Mouse (Mus musculus): ENCODE data around the gene Usp39. TPM values are rescaled to one million over a fixed set of nuclear protein-coding genes. Genes with fewer than 3 reads are reported as not detected.
A peak's percentile ranks its signal among the peaks of the same experiment; 100 is the strongest.

Usp39 gene
- polyA plus RNA-seq, 1 experiment from 2014 or later: 36.7 TPM

DNA sequence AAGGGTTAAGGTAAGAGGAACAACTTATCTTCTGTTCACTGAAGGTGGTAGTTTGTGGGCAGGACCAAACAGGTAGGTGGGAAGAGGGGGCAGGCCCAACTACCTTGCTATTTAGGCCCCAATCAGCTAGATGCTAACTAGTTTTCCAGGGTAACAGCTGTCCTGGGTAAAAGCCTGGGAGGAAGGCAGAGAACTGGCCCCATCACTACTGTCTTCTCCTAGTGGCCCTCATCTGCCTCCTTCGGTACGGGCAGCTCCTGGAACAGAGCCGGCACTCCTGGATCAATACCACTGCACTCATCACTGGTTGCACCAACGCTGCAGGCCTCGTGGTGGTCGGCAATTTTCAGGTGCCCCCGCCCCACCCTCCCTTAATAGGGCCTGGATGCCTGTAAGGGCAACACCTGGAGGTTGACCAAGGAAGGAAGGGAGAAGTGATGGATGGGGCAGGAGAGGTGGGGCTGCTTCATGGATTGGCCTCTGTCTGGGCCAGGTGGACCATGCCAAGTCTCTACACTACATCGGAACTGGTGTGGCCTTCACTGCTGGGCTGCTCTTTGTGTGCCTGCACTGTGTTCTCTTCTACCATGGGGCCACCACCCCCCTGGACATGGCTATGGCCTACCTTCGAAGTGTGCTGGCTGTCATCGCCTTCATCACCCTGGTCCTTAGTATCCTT, 13.2 kb upstream of the Usp39 start:
- H3K36me3 ChIP-seq: peaks cover 30% of the 10 kb centered on the region; the same call in 1 of the 2 replicates
- no peak overlapping the region for H3K27ac ChIP-seq (replicated peaks)
- H3K9ac ChIP-seq (replicated peaks): no peak overlapping the region
- peaks cover 67% of the 10 kb centered on the region for H3K4me1 ChIP-seq
- no peaks in the 10 kb centered on the region for H3K9me3 ChIP-seq (replicated peaks)
- H3K4me2 ChIP-seq: no peak overlapping the region
- H3K27me3 ChIP-seq (replicated peaks): no peaks in the 10 kb centered on the region
- no peak overlapping the region for H3K4me3 ChIP-seq (replicated peaks)
- WGBS: 88% methylated on average over 10 of the region's 10 CpGs
- ATAC-seq (ENCODE audit: low FRiP score): no peak

DNA sequence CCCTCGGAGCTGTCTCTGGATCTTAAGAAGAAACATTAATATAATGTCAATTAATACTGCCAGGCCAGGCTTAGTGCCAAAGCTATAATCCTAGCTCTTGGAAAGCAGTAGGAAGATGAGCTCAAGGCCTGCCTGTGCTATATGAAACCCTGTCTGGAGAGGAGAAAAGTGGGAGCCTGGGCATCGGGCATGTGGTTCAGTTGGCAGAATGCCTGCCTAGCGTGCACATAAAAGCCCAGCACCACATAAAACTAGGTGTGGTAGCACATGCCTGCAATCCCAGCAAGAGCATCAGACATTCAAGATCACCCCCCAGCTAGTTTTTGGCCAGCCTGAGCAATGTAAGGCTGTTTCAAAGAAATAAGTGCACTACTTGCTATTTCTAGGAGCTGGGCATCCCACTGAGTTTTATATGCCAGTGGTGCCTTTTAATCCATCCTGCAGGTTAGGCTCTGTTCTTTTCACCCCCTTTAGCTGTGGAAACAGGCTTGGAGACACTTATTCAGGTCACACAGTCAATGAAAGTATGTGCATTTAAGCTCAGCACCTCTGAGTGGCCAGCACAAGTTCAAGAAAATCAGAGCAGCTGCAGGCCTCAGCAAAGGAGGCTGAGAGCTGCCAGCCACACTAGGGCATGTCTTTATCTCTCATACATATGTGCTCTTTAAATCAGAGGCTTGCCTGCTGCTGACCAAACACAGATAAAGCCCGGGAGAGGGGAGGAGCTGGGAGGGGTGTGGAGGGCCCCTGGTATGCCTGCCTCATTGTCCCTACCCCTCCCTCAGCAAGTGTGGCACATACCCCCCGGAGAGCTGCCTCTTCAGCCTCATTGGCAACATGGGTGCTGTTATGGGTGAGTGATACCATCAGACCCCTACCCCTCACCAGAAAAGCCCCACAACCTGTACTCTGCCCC, 12.4 kb upstream of the Usp39 start:
- no peak for ATAC-seq (ENCODE audit: low FRiP score)
- H3K4me3 ChIP-seq (replicated peaks): no peak overlapping the region
- H3K9ac ChIP-seq (replicated peaks): no peak overlapping the region
- no peaks in the 10 kb centered on the region for H3K9me3 ChIP-seq (replicated peaks)
- WGBS: 74% methylated on average over 5 of the region's 5 CpGs
- H3K36me3 ChIP-seq: peaks cover 30% of the 10 kb centered on the region; the same call in 1 of the 2 replicates
- H3K27me3 ChIP-seq (replicated peaks): no peaks in the 10 kb centered on the region
- 0 out of 2 replicates have a peak overlapping the region, but pooled peaks have one; percentile 13 for H3K27ac ChIP-seq (replicated peaks)
- H3K4me2 ChIP-seq: no peak overlapping the region
- peaks cover 64% of the 10 kb centered on the region for H3K4me1 ChIP-seq

DNA sequence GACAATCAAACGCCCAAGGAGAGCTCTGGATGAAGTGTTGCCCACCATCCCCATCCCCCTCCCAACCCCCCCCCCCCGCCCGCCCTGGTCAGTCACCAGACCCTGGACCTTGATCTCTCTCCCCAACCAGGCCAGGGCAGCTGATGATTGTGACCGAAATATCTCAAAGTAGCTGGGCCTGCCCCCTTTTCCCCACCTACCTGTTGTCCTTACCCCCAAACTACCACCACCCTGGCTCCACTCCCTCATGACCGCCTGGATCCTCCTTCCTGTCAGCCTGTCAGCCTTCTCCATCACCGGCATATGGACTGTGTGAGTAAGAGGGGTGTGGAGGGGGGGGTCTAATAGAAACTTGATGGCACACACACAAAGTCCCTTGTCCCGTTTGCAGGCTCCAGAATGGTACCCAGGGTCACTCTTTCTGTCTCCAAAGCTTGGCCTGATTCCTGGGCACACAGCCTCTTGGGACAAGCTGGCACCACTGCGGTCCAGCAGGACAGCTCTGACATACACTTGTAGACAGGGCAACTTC, 11.1 kb upstream of the Usp39 start:
- Histone ChIP-seq H3K4me3 (replicated peaks) (peak overlapping the region; percentile 73), H3K9me3 (replicated peaks) (no peaks in the 10 kb centered on the region), H3K9ac (replicated peaks) (peak overlapping the region; percentile 72), H3K4me1 (peaks cover 60% of the 10 kb centered on the region), H3K27ac (replicated peaks) (peak overlapping the region; percentile 72), H3K4me2 (peak overlapping the region; percentile 95), H3K27me3 (replicated peaks) (no peaks in the 10 kb centered on the region), H3K36me3 (peaks cover 30% of the 10 kb centered on the region; the same call in 1 of the 2 replicates)
- WGBS: 34% methylated on average over 8 of the region's 8 CpGs
- peak; percentile 2; the same call in 1 of the 2 replicates for ATAC-seq (ENCODE audit: low FRiP score)

DNA sequence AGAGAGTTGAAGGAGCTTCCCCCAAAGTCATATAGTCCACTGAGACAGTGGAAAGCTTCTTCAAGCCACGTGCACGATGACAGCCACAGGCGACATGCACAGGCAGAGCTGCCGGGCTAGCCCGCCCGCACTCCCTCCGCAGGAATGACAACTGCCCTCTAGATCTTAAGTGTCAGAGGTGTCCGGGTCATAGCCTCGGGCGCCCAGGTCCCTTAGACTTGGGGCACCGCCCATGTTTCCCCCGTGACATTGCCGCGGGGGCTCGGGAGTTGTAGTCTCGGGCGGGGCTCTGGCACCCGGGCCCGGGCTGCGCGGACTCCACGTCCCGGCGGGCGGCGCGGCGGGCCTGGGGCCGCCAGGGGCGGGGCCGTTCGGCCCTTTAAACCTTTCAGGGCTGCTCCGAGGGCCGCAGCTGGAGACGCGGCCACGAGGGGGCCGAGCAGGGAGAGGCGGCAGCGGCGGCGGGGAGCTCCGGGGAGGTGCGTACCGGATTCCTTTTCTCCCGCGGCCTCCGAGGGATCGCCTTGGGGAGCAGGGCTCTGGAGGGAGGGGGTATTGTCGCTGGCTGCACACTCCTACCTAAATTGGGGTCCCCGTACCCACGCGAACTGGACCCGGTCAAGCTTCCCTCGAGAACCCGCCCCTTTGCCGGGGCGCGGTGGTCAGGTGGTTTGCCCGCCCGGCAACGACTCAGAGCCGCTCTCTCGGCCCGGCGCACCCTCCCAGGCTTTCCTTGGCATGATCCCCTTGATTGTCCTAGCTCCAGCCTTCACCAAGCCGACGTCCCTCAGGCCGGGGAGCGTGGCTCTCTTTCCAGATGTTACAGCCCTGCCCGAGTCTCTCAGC, 10.3 kb upstream of the Usp39 start, which contains the start of gene Tmem150a:
TSS of gene Tmem150a (plus strand) at position 382 of the 846 bp plus-strand sequence.
- Histone ChIP-seq H3K4me1 (peaks cover 56% of the 10 kb centered on the region), H3K36me3 (peaks cover 32% of the 10 kb centered on the region), H3K27me3 (replicated peaks) (no peaks in the 10 kb centered on the region), H3K9ac (replicated peaks) (peak within 1 kb of the TSS; percentile 72), H3K4me2 (peak within 1 kb of the TSS; percentile 95), H3K4me3 (replicated peaks) (peak within 1 kb of the TSS; percentile 73), H3K9me3 (replicated peaks) (no peaks in the 10 kb centered on the region), H3K27ac (replicated peaks) (peak within 1 kb of the TSS; percentile 72)
- WGBS: under 1% methylated on average over 59 of the region's 71 CpGs
- ATAC-seq (ENCODE audit: low FRiP score): peak; percentile 89

DNA sequence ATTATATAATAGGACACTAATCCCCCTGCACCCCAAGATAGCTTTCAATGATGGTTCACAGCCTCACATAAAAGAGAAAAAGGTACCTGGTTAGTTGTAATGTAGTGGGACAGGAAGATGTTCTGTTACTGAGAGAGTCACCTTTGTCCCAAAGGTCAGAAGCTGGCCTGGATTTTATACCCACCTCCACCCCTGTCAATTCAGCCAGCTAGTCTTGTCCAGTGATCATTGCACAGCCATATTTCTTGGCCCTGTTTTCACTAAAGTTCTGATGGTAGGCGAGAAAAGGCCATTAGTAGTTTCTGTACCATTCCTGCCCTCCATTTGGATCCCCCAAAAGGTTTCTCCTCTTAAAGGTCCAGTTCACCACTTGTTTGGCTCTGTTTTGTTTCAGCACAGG, 9.0 kb upstream of the Usp39 start:
- H3K27ac ChIP-seq (replicated peaks): no peak overlapping the region
- no peak overlapping the region for H3K9ac ChIP-seq (replicated peaks)
- H3K9me3 ChIP-seq (replicated peaks): no peaks in the 10 kb centered on the region
- H3K4me3 ChIP-seq (replicated peaks): no peak overlapping the region
- H3K36me3 ChIP-seq: peaks cover 31% of the 10 kb centered on the region
- H3K4me1 ChIP-seq: peaks cover 54% of the 10 kb centered on the region
- no peaks in the 10 kb centered on the region for H3K27me3 ChIP-seq (replicated peaks)
- H3K4me2 ChIP-seq: peak overlapping the region; percentile 95; the same call in 1 of the 2 replicates
- WGBS: 79% methylated on average over 1 of the region's 1 CpGs
- no peak for ATAC-seq (ENCODE audit: low FRiP score)

DNA sequence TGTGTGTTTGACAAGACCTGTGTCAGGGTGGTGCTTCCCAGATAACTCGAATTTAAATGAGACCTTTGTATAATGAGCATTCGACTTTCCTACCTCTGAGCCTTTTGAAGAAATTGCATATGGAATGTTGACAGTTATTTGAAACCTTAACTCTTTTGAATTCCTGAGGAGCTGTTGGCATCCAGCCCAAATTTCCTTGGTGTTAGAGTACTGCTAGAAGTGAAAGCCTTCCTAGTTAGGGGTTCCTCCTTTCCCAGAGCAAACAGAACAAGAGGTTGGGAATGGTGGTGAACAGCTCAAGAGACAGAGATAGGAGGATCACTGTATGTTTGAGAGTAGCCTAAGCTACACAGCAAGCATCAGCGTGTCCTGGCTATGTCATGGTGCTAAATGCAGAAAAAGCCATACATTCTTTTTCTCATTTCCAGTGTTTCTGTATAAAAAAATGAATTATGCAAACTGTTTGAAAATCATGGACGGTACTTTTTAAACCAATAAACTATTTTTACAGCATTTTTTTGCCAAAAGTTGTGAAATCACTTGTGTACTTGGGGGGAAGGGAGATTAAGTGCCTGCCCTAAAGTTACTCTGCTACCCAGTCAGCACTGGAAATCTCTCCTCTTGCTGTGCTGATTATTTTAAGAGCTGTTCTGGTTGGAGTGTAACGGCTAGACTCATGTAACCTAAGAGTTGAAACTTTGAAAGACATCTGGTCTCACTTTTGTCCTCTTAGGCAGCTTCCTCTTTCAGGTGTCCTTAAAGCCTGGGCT, 7.8 kb upstream of the Usp39 start:
- Histone ChIP-seq H3K4me3 (replicated peaks) (no peak overlapping the region), H3K27ac (replicated peaks) (no peak overlapping the region), H3K4me2 (no peak overlapping the region), H3K4me1 (peaks cover 63% of the 10 kb centered on the region), H3K9ac (replicated peaks) (no peak overlapping the region), H3K9me3 (replicated peaks) (no peaks in the 10 kb centered on the region), H3K27me3 (replicated peaks) (no peaks in the 10 kb centered on the region), H3K36me3 (peaks cover 29% of the 10 kb centered on the region)
- 87% methylated on average over 5 of the region's 5 CpGs for WGBS
- ATAC-seq (ENCODE audit: low FRiP score): no peak

DNA sequence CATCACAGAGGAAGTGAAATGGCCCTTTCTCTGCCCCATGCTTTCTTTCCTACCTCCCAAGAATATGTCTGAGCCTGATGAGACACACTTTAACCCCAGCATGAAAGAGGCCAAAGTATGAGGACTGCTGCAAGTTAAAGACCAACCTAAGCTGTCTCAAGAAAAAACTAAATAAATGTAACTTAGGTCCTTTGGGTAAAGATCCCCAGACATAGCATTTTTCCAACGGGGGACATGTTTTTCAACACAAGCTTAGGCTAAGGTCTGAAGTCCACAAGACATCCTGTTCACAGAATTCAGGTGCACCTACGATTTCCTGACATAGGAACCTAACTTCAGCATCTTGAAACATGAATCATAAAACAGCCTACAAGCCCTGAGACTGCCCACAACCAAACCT, 5.2 kb upstream of the Usp39 start:
- H3K9me3 ChIP-seq (replicated peaks): no peaks in the 10 kb centered on the region
- no peaks in the 10 kb centered on the region for H3K27me3 ChIP-seq (replicated peaks)
- WGBS: 96% methylated on average over 2 of the region's 2 CpGs
- H3K4me1 ChIP-seq: peaks cover 55% of the 10 kb centered on the region
- no peak for ATAC-seq (ENCODE audit: low FRiP score)
- H3K36me3 ChIP-seq: peaks cover 25% of the 10 kb centered on the region
- H3K4me3 ChIP-seq (replicated peaks): no peak overlapping the region
- no peak overlapping the region for H3K4me2 ChIP-seq
- no peak overlapping the region for H3K27ac ChIP-seq (replicated peaks)
- H3K9ac ChIP-seq (replicated peaks): no peak overlapping the region

DNA sequence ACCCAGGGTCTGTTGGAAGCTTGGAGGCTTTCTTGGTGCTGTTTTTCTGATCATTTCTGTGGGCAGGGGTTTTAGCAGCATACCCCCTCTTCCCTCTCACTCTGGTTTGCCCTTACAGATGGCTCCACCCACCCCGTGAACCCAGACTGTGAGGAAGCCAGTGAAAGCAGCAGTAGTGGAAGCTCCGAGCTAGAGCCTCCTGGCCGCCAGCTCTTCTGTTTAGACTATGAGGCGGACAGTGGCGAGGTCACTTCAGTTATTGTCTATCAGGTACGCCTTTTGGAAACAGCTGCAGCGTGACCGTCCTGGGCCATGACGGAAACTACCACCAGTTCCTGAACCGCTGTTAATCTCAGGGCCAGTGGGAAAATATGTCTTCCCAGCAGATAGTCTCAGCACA, 3.4 kb upstream of the Usp39 start:
- ATAC-seq (ENCODE audit: low FRiP score): no peak
- H3K9me3 ChIP-seq (replicated peaks): no peaks in the 10 kb centered on the region
- WGBS: 78% methylated on average over 10 of the region's 10 CpGs

DNA sequence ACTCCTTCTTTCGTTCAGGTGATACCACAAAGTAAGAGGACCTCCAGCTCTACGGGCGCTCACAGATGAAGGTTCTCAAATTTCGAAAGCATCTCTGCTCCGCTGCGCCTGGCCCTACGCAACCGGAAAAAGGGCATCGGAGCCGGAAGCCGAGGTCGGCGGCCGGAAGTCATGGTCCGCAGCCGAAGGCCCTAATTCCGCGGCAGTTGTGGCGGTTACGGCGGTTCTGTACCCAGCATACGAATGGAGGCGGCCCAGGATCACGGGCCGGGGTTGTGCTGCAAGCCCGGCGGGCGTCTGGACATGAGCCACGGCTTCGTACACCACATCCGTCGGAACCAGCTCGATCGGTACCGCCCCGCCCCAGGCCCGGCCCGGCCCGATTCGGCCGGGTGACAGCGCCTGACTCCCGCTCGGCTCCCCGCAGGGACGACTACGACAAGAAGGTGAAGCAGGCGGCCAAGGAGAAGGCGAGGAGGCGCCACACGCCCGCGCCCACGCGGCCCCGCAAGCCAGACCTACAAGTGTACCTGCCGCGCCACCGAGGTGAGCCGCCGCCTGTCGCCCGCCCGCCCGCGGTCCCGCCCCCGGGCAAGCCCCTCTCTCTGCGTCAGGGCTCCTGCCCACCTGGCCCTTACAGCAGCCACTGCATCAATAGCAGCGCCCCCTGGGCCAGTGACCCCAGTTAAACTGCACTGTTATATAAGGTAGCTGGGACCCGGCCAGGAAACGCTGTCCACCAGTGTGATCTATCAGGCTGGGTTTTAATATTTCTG, 2.4 kb upstream of the Usp39 start, which contains the start of gene 0610030E20Rik:
TSS of gene 0610030E20Rik (plus strand) at position 152 of the 776 bp plus-strand sequence.
- Histone ChIP-seq H3K4me2 (peak within 1 kb of the TSS; percentile 80), H3K9ac (replicated peaks) (peak within 1 kb of the TSS; percentile 72), H3K36me3 (peaks cover 25% of the 10 kb centered on the region), H3K27ac (replicated peaks) (peak within 1 kb of the TSS; percentile 88), H3K9me3 (replicated peaks) (no peaks in the 10 kb centered on the region), H3K27me3 (replicated peaks) (no peaks in the 10 kb centered on the region), H3K4me3 (replicated peaks) (peak within 1 kb of the TSS; percentile 71), H3K4me1 (peaks cover 54% of the 10 kb centered on the region)
- under 1% methylated on average over 72 of the region's 72 CpGs for WGBS
- ATAC-seq (ENCODE audit: low FRiP score): peak; percentile 74

More for the DNA sequence above, 3.4 kb upstream of the Usp39 start:
- H3K27ac ChIP-seq (replicated peaks): no peak overlapping the region
- peak overlapping the region; percentile 80 for H3K4me2 ChIP-seq
- H3K4me3 ChIP-seq (replicated peaks): peak overlapping the region; percentile 71
- H3K4me1 ChIP-seq: peaks cover 53% of the 10 kb centered on the region
- H3K9ac ChIP-seq (replicated peaks): no peak overlapping the region
- no peaks in the 10 kb centered on the region for H3K27me3 ChIP-seq (replicated peaks)
- peaks cover 25% of the 10 kb centered on the region for H3K36me3 ChIP-seq

DNA sequence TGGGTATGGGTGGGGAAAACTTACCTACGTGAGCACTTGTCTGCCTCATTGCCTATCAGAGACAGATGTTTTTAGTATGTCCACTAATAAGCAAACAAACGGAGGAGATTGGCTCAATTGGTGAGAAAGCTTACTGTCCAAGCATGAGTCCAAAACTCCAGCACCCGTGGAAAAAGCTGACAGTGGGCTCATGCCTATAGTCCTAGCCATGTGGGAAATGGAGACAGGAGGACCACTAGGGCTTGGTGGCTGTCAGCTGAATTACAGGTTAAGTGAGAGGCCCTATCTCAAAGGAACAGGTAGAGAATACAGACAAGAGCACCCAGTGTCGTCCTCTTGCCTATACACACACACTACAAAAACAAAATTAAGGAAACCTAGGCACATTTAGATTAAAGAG, 1.3 kb upstream of the Usp39 start:
- H3K4me3 ChIP-seq (replicated peaks): no peak overlapping the region
- H3K4me2 ChIP-seq: 0 out of 2 replicates have a peak overlapping the region, but pooled peaks have one; percentile 80
- H3K9ac ChIP-seq (replicated peaks): no peak overlapping the region
- H3K4me1 ChIP-seq: peaks cover 52% of the 10 kb centered on the region
- H3K27ac ChIP-seq (replicated peaks): no peak overlapping the region
- ATAC-seq (ENCODE audit: low FRiP score): no peak
- no peaks in the 10 kb centered on the region for H3K9me3 ChIP-seq (replicated peaks)
- WGBS: 85% methylated on average over 4 of the region's 4 CpGs
- no peaks in the 10 kb centered on the region for H3K27me3 ChIP-seq (replicated peaks)
- peaks cover 25% of the 10 kb centered on the region for H3K36me3 ChIP-seq
